Mouse (Mus musculus) heart, adult 2 months (tissue): ENCODE data around the gene Rcor1.

Experiments
- CTCF ChIP-seq: fragments of 200-600 bp; IDR thresholded peaks from 2 replicates; pipeline ENCODE4 v1.8.1; 2022; ENCODE audit warnings: antibody characterized with exemption, mild to moderate bottlenecking, moderate library complexity
- POLR2A ChIP-seq: fragments of 200-500 bp; IDR thresholded peaks from 2 replicates; pipeline ENCODE4 v1.6.1; 2011; ENCODE audit warnings: mild to moderate bottlenecking, low read depth, low read length, control low read depth; ENCODE audit not compliant: insufficient read depth

- no peak for TF ChIP-seq CTCF
- TF ChIP-seq POLR2A = no peak
Measured at GRCm38 (mm10) chr12:111076385-111076965, 37.3 kb downstream of the Rcor1 start.
